Mouse (Mus musculus) small intestine, adult 2 months (tissue): ENCODE measurements at regions not wholly inside any gene's neighbourhood (a gene's known extent, or its start where the extent isn't known, plus 50 kb on each side); places are given as distances from the start of the nearest gene placed in this dataset.

ENCODE experiments used
- CTCF ChIP-seq: fragments of 200-500 bp; IDR thresholded peaks from 2 replicates; pipeline ENCODE4 v1.5.1; 2012; ENCODE audit warnings: low read depth, mild to moderate bottlenecking, control low read depth, inconsistent platforms, low read length, moderate library complexity, mixed read lengths; ENCODE audit not compliant: insufficient replicate concordance, insufficient read length; ENCODE audit errors: extremely low read depth
- POLR2A ChIP-seq: fragments of 200-500 bp; IDR thresholded peaks from 2 replicates; pipeline ENCODE4 v1.6.1; 2012; ENCODE audit warnings: low read depth, mild to moderate bottlenecking, control low read depth, inconsistent platforms, low read length, moderate library complexity

DNA sequence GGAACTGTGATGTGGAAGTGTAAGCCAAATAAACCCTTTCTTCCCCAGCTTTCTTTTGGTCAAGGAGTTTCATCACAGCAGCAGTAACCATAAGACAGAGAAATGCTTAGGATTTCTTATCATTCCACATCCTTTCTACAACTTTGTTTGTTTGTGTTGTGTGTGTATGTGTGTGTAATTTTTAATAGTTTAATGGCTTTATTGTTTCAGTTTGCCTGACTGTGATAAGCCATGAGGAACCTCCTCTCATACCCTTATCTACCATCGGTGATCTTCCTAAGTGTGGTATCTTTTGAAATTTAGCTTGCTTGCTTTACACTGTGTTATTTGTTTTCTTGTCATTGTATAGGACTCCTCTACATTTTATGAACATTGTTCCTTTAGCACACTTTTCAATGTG lies 970.6 kb upstream of the Lrrc6 start:
- no peak for TF ChIP-seq CTCF
- TF ChIP-seq POLR2A, result no peak
